Mouse (Mus musculus): ENCODE results near the gene Ube2d2b. TPM values are rescaled to one million over a fixed set of nuclear protein-coding genes. Genes with fewer than 3 reads are reported as not detected.

Ube2d2b gene
- polyA plus RNA-seq, 1 experiment from 2014 or later: 0.21 TPM

GRCm38 (mm10) chr5:107880710-107881109 lies 50.8 kb downstream of the Ube2d2b start:
- Histone ChIP-seq H3K4me1 (ENCODE audit: control insufficient read depth, insufficient read depth, low read length) (no peaks in the 10 kb centered on the region), H3K9ac (ENCODE audit: low read length) (no peak overlapping the region), H3K27me3 (ENCODE audit: control insufficient read depth, insufficient read depth, low read length) (no peaks in the 10 kb centered on the region), H3K9me3 (replicated peaks; ENCODE audit: control insufficient read depth, low read length) (no peaks in the 10 kb centered on the region), H3K4me3 (replicated peaks; ENCODE audit: low read length) (no peak overlapping the region), H3K27ac (ENCODE audit: low read length) (no peak overlapping the region), H3K4me2 (ENCODE audit: low read depth, low read length) (no peak overlapping the region), H3K36me3 (ENCODE audit: control insufficient read depth, insufficient read depth, low read length) (no peaks in the 10 kb centered on the region)
- ATAC-seq (ENCODE audit: insufficient read depth, low FRiP score): peak; percentile 21; the same call in 1 of the 2 replicates
- WGBS: 58% methylated on average over 5 of the region's 5 CpGs

Other genes starting within 250 kb of the Ube2d2b start
- gene Rpap2, start 232.7 kb upstream of the Ube2d2b start, polyA plus RNA-seq (2015; fragmentation: Nextera tagmentation; extraction: Ambion mirVana): 16.3 and 19.4 TPM in 2 replicates
- gene Glmn, start 232.2 kb upstream of the Ube2d2b start, polyA plus RNA-seq (2015; fragmentation: Nextera tagmentation; extraction: Ambion mirVana): 20.9 and 25.8 TPM in 2 replicates
- 0.66 and 1.1 TPM in 2 replicates for gene Gfi1, start 104.1 kb upstream of the Ube2d2b start, polyA plus RNA-seq (2015; fragmentation: Nextera tagmentation; extraction: Ambion mirVana)
- gene Evi5, start 45.0 kb downstream of the Ube2d2b start, polyA plus RNA-seq (2015; fragmentation: Nextera tagmentation; extraction: Ambion mirVana): 53.5 and 55.2 TPM in 2 replicates
- gene Rpl5, start 70.4 kb downstream of the Ube2d2b start, polyA plus RNA-seq (2015; fragmentation: Nextera tagmentation; extraction: Ambion mirVana): 60.0 and 63.3 TPM in 2 replicates
- 30.0 and 32.1 TPM in 2 replicates for gene Fam69a, start 157.0 kb downstream of the Ube2d2b start, polyA plus RNA-seq (2015; fragmentation: Nextera tagmentation; extraction: Ambion mirVana)
- gene Mtf2, start 235.6 kb downstream of the Ube2d2b start, polyA plus RNA-seq (2015; fragmentation: Nextera tagmentation; extraction: Ambion mirVana): 55.4 and 57.0 TPM in 2 replicates

Measured in stomach, embryonic 16.5 days (tissue).